Comparison of ENCODE assay signal across 8 mouse cellular contexts in genomic region chr19:10277331-10277730, GRCm38 (mm10). TPM values are rescaled to one million over a fixed set of nuclear protein-coding genes. Genes with fewer than 3 reads are reported as not detected.
DNase-seq lines count a peak whose midpoint lies in the region; ATAC-seq and TF ChIP-seq lines count a peak whose summit lies in the region.

No protein-coding gene starts in this region.

- ATAC-seq in embryonic facial prominence, embryonic 14.5 days (ENCODE audit: low read depth), result peak; percentile 35; the same call in 1 of the 2 replicates
- ATAC-seq in kidney, embryonic 14.5 days (ENCODE audit: low FRiP score, low TSS enrichment), result peak; percentile 24
- peak; percentile 56 for ATAC-seq in midbrain, embryonic 12.5 days (ENCODE audit: low FRiP score, low read depth)
- no peak for ATAC-seq in erythroblast, adult 5-6 weeks (replicated peaks; ENCODE audit: low FRiP score, poor library complexity, severe bottlenecking)

- peak; percentile 55 to 58 for DNase-seq in B cell, adult 2 months
- DNase-seq in embryonic facial prominence, embryonic 14.5 days (ENCODE audit: low spot score), result peak; percentile 68
- no peak for DNase-seq in left cerebral cortex, postnatal 36 days (ENCODE audit: low spot score in 2 of 2)
- DNase-seq in gastrocnemius, adult 8-10 months (ENCODE audit: low spot score in 2 of 2), result no peak

- no peak for TF ChIP-seq POLR2A in ES-Bruce4 (IDR thresholded peaks at IDR 0.05; ENCODE audit: insufficient read depth, low read length)

- no peaks in the 10 kb centered on the region for H3K36me3 ChIP-seq in ES-Bruce4 (ENCODE audit: control insufficient read depth, insufficient read depth, low read length, poor library complexity, severe bottlenecking)
- no peaks in the 10 kb centered on the region for H3K36me3 ChIP-seq in embryonic facial prominence, embryonic 14.5 days (ENCODE audit: control insufficient read depth, insufficient read depth, low read length)
- no peaks in the 10 kb centered on the region for H3K36me3 ChIP-seq in kidney, embryonic 14.5 days (ENCODE audit: control insufficient read depth, insufficient read depth, low read length)
- H3K36me3 ChIP-seq in midbrain, embryonic 12.5 days, result no peaks in the 10 kb centered on the region

- peak overlapping the region; percentile 46 for H3K4me3 ChIP-seq in ES-Bruce4 (ENCODE audit: low read depth, low read length)
- H3K4me3 ChIP-seq in embryonic facial prominence, embryonic 14.5 days (ENCODE audit: low read depth, low read length), result no peak overlapping the region
- no peak overlapping the region for H3K4me3 ChIP-seq in kidney, embryonic 14.5 days (ENCODE audit: low read length)
- H3K4me3 ChIP-seq in midbrain, embryonic 12.5 days, result no peak overlapping the region

- H3K27me3 ChIP-seq in ES-Bruce4 (ENCODE audit: control insufficient read depth, insufficient read depth, low read length, poor library complexity, severe bottlenecking), result no peaks in the 10 kb centered on the region
- H3K27me3 ChIP-seq in embryonic facial prominence, embryonic 14.5 days (replicated peaks; ENCODE audit: control insufficient read depth, insufficient read depth, low read length), result no peaks in the 10 kb centered on the region
- no peaks in the 10 kb centered on the region for H3K27me3 ChIP-seq in kidney, embryonic 14.5 days (ENCODE audit: control insufficient read depth, insufficient read depth, low read length)
- H3K27me3 ChIP-seq in midbrain, embryonic 12.5 days, result peaks cover 47% of the 10 kb centered on the region

- H3K4me1 ChIP-seq in ES-Bruce4 (ENCODE audit: control insufficient read depth, insufficient read depth, low read length), result peaks cover 23% of the 10 kb centered on the region
- peaks cover 32% of the 10 kb centered on the region for H3K4me1 ChIP-seq in embryonic facial prominence, embryonic 14.5 days (ENCODE audit: control insufficient read depth, insufficient read depth, low read length)
- peaks cover 50% of the 10 kb centered on the region for H3K4me1 ChIP-seq in kidney, embryonic 14.5 days (ENCODE audit: control insufficient read depth, insufficient read depth, low read length)
- peaks cover 49% of the 10 kb centered on the region for H3K4me1 ChIP-seq in midbrain, embryonic 12.5 days

- 0 out of 2 replicates have a peak, but pooled peaks have one; percentile 55 for TF ChIP-seq EP300 in ES-Bruce4 (IDR thresholded peaks at IDR 0.05; ENCODE audit: insufficient read depth, low read depth, low read length)

- peak overlapping the region; percentile 26 for H3K4me2 ChIP-seq in embryonic facial prominence, embryonic 14.5 days (ENCODE audit: low read depth, low read length)
- H3K4me2 ChIP-seq in kidney, embryonic 14.5 days (replicated peaks; ENCODE audit: low read depth, low read length), result no peak overlapping the region; the same call in 1 of the 2 replicates
- H3K4me2 ChIP-seq in midbrain, embryonic 12.5 days (replicated peaks), result peak overlapping the region; percentile 25

- H3K9ac ChIP-seq in ES-Bruce4 (ENCODE audit: low read depth, poor library complexity, severe bottlenecking), result peak overlapping the region; percentile 66
- no peak overlapping the region; the same call in 1 of the 2 replicates for H3K9ac ChIP-seq in embryonic facial prominence, embryonic 14.5 days (ENCODE audit: low read depth, low read length)
- peak overlapping the region; percentile 42; the same call in 1 of the 2 replicates for H3K9ac ChIP-seq in kidney, embryonic 14.5 days (ENCODE audit: low read depth, low read length)
- H3K9ac ChIP-seq in midbrain, embryonic 12.5 days (replicated peaks), result no peak overlapping the region

- no peak for TF ChIP-seq CTCF in ES-Bruce4 (IDR thresholded peaks at IDR 0.05; ENCODE audit: low read depth, low read length)

- intact Hi-C loops in left cerebral cortex, postnatal 36 days (cut with DNase I), result no loop called here

- H3K9me3 ChIP-seq in ES-Bruce4 (replicated peaks; ENCODE audit: control insufficient read depth, insufficient read depth, low read length, poor library complexity, severe bottlenecking), result no peaks in the 10 kb centered on the region
- no peaks in the 10 kb centered on the region for H3K9me3 ChIP-seq in embryonic facial prominence, embryonic 14.5 days (ENCODE audit: control insufficient read depth, low read length)
- no peaks in the 10 kb centered on the region for H3K9me3 ChIP-seq in kidney, embryonic 14.5 days (ENCODE audit: control insufficient read depth, low read length)
- H3K9me3 ChIP-seq in midbrain, embryonic 12.5 days, result no peaks in the 10 kb centered on the region

- WGBS in embryonic facial prominence, embryonic 14.5 days, result 7% methylated on average over 17 of the region's 17 CpGs
- WGBS in kidney, embryonic 14.5 days, result 6% methylated on average over 17 of the region's 17 CpGs
- WGBS in midbrain, embryonic 12.5 days, result 1% methylated on average over 17 of the region's 17 CpGs

- H3K27ac ChIP-seq in ES-Bruce4 (ENCODE audit: insufficient read depth, low read length), result peak overlapping the region; percentile 77
- H3K27ac ChIP-seq in embryonic facial prominence, embryonic 14.5 days (replicated peaks; ENCODE audit: low read depth, low read length), result peak overlapping the region; percentile 52; the same call in 1 of the 2 replicates
- H3K27ac ChIP-seq in kidney, embryonic 14.5 days (ENCODE audit: low read depth, low read length), result peak overlapping the region; percentile 47; the same call in 1 of the 2 replicates
- peak overlapping the region; percentile 5; the same call in 1 of the 2 replicates for H3K27ac ChIP-seq in midbrain, embryonic 12.5 days (replicated peaks)

RNA-seq across cellular contexts. Expression of gene Dagla, which starts 27.3 kb away (rescaled TPM):
- polyA plus RNA-seq in ES-Bruce4 (2011; ENCODE audit: insufficient read depth, insufficient read length, low read depth, missing spikeins), result 1.2 and 1.6 TPM in 2 replicates
- 2.8 and 2.9 TPM in 2 replicates for polyA plus RNA-seq in embryonic facial prominence, embryonic 14.5 days (2014; fragmentation: Nextera tagmentation; extraction: Ambion mirVana)
- 2.2 and 3.0 TPM in 2 replicates for polyA plus RNA-seq in kidney, embryonic 14.5 days (2014; fragmentation: Nextera tagmentation; extraction: Ambion mirVana)
- polyA plus RNA-seq in midbrain, embryonic 12.5 days (2016; fragmentation: Nextera tagmentation; extraction: Ambion mirVana), result 4.2 and 4.4 TPM in 2 replicates
- 10 to 100 TPM; 92.4 to 94.3 TPM for total RNA-seq in left cerebral cortex, postnatal 36 days (2021)
- not detected in 2 replicates for total RNA-seq in erythroblast, adult 5-6 weeks (2015; ENCODE audit: low replicate concordance)
- total RNA-seq in erythroblast, adult 5-6 weeks (2017; ENCODE audit: low replicate concordance), result not detected in 2 replicates
- total RNA-seq in gastrocnemius, adult 8-10 months (2022), result 10 to 100 TPM in 1 of 4 experiments, 1 to 10 TPM in 3; 7.9 to 10.7 (median 8.8) TPM

RNA-seq across cellular contexts. Expression of gene Myrf, which starts 36.8 kb away (rescaled TPM):
- polyA plus RNA-seq in ES-Bruce4 (2011; ENCODE audit: insufficient read depth, insufficient read length, low read depth, missing spikeins), result 15.0 and 15.9 TPM in 2 replicates
- 0.87 and 0.96 TPM in 2 replicates for polyA plus RNA-seq in embryonic facial prominence, embryonic 14.5 days (2014; fragmentation: Nextera tagmentation; extraction: Ambion mirVana)
- 3.9 and 6.4 TPM in 2 replicates for polyA plus RNA-seq in kidney, embryonic 14.5 days (2014; fragmentation: Nextera tagmentation; extraction: Ambion mirVana)
- 1.1 and 1.5 TPM in 2 replicates for polyA plus RNA-seq in midbrain, embryonic 12.5 days (2016; fragmentation: Nextera tagmentation; extraction: Ambion mirVana)
- total RNA-seq in left cerebral cortex, postnatal 36 days (2021), result 10 to 100 TPM; 17.1 to 18.9 TPM
- not detected in 2 replicates for total RNA-seq in erythroblast, adult 5-6 weeks (2015; ENCODE audit: low replicate concordance)
- total RNA-seq in erythroblast, adult 5-6 weeks (2017; ENCODE audit: low replicate concordance), result 0.42 TPM in 1 of 2 replicates, not detected in the other
- not detected for total RNA-seq in gastrocnemius, adult 8-10 months (2022)

Comparison
In these comparisons a context has a peak if more than half of its experiments do, and no peak if none do; other contexts are left out.
1. DNase-seq: peak in B cell, adult 2 months (2 of 2) and embryonic facial prominence, embryonic 14.5 days (single experiment); none in left cerebral cortex, postnatal 36 days (0 of 2) and gastrocnemius, adult 8-10 months (0 of 2).
2. H3K27ac ChIP-seq: peak in every context shown above with its lines; median percentile 77 in ES-Bruce4; 52 in embryonic facial prominence, embryonic 14.5 days; 47 in kidney, embryonic 14.5 days; 5 in midbrain, embryonic 12.5 days.
3. H3K9ac ChIP-seq: peak in ES-Bruce4 (single experiment) and kidney, embryonic 14.5 days (single experiment); none in embryonic facial prominence, embryonic 14.5 days (single experiment) and midbrain, embryonic 12.5 days (single experiment).